Mouse (Mus musculus) thymus, postnatal 10 days (tissue): ENCODE measurements around the gene Top1.
A peak's percentile ranks its signal among the peaks of the same experiment; 100 is the strongest.
"Not testable (repeated sequence)": the region's sequence is repeated elsewhere in the genome, so short reads cannot be mapped to it uniquely, and the experiment has no call there.

Experiments used
- DNase-seq, 2 experiments: peaks; one replicate each; pipeline ENCODE4 v3.0.0; 2021; ENCODE audit warnings: low spot score in 2 of 2

Gene Top1

DNA sequence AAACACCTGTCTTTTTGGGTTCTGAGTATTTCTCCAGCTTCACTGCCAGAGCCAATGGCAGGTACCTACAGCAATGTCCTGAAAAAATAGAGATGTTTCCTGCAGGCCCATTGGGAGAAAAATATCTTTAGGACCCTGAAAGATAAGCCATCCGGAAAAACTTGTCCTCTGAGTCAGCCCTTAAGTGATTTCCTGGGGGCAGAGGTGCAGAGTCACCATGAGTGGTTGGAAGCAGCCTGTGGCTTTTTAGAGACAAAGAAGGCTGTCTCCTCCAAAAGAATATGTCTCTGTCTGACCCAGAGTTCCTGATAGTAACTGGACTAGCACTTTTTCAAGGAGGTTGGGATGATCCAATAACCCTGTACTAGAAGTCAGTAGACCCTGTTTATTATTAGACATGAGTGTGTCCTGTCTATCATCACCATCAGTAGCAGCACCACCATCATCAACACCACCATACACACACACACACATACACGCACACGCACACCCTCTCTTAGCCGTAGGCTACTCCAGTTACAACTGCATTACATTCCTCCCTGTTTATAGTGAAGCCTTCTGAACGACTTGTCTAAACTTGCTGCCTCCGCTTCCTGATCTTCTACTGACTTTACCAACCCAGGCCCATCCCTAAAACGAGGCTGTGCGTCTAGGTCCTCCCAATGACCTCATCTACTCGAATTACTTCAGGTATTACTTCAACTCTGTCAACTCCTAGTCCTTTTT, 14.7 kb upstream of the Top1 start:
- no peak for DNase-seq

DNA sequence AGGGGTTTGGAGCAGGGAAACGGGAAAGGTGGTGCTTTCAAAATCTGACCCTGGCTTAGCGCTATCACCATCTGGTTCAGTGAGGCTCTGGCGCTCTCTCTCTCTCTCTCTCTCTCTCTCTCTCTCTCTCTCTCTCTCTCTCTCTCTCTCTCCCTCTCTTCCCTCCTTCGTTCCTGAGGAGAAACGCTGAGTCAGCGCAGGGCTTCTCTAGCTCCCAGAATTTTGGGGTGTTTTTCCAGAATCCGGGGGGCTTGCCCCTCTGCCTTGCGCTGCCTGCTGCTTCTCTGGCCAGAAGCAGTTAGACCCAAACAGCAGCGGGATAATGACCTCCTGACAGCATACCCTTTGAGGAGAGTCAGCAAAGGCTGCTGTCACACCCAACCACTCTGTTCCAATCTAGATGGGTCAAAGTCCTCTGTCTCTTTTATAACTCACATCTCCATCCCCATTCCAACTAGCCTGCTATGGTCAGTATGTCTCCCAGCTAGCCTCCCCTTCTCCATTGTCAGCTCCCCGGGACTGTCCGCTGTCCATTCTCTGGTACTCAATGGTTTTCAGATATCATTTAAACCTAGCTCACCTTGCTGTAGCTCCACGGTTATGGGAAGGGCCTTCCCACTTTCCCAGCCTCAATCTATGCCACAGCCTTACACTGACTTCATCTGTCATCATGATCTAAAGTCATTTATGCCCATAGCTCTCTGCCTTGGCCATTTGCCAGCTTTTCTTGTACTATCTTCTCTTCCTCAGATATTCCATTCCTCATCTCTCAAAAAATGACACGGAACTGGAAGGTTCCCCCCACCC, 5.6 kb upstream of the Top1 start:
- no peak for DNase-seq

- no peak for DNase-seq
These were observed 4.5 kb upstream of the Top1 start for GRCm38 (mm10) chr2:160641176-160641575.

- DNase-seq: peak; percentile 38 to 39
These were observed 606 bp downstream of the Top1 start for GRCm38 (mm10) chr2:160646144-160646844.

DNA sequence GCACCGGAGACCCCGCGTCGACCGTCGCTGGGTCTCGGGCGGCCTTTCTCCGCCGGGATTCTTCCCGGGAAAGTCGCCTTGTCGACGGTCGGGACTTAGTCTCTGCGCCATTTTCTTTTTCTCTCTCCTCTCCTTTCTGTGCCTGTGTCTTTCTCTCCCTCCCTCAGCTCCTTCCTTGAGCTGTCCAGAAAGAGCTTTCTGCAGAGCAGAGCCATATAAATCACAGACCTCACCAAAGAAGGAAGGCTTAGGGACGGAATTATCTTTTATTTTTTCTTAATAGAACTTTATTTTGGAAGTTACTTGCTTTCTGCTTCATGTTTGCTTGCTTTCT, 1.1 kb downstream of the Top1 start:
- no peak for DNase-seq

GRCm38 (mm10) chr2:160648097-160648496, 2.4 kb downstream of the Top1 start:
- DNase-seq: no peak

GRCm38 (mm10) chr2:160649072-160649471, 3.4 kb downstream of the Top1 start:
- DNase-seq: no peak

- DNase-seq: no peak
These were observed 5.5 kb downstream of the Top1 start for GRCm38 (mm10) chr2:160651165-160651564.

DNA sequence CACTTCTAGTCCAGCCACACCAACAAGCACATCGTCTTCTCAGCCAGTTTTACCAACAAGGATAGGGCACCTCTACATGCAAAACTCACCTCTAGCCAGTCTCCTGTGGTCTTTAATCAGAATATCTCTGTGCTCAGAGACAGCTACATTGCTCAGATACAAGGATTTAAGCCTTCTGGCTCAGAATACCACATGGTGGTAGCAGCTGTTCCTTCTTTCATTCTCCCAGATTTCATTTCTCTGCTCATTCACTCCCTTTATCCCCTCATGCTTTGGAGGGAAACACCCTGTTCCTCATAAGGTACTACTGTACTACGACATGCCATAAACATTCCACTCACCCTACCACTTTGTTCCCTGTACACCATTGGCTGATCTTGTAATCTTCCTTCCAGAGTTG, 7.5 kb downstream of the Top1 start:
- no peak for DNase-seq

- no peak for DNase-seq
These were observed 9.9 kb downstream of the Top1 start for GRCm38 (mm10) chr2:160655561-160655960.

- no peak for DNase-seq
These were observed 10.5 kb downstream of the Top1 start for GRCm38 (mm10) chr2:160656234-160656633.

GRCm38 (mm10) chr2:160657801-160658442, 12.2 kb downstream of the Top1 start:
- no peak for DNase-seq

DNA sequence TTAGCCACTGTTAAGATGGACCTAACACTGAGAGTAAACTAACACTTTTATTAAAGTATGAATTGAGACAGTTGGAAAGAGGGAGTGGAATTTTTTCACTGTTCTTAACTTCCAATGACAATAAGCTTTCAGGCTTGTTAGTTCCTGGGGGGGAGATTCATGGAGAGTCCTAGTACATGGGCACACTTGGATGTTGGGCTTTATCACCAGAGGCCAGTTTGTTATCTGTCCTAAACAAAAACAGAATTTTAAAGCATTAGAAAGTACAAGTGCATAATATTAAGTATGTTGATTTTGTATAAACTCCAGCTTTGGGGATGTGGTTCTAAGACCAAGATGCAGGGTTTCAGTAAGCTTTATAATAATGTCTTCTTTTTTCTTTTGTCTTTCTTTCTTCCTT, 13.1 kb downstream of the Top1 start:
- no peak for DNase-seq

- DNase-seq: no peak
These were observed 18.7 kb downstream of the Top1 start for GRCm38 (mm10) chr2:160664421-160664820.

DNA sequence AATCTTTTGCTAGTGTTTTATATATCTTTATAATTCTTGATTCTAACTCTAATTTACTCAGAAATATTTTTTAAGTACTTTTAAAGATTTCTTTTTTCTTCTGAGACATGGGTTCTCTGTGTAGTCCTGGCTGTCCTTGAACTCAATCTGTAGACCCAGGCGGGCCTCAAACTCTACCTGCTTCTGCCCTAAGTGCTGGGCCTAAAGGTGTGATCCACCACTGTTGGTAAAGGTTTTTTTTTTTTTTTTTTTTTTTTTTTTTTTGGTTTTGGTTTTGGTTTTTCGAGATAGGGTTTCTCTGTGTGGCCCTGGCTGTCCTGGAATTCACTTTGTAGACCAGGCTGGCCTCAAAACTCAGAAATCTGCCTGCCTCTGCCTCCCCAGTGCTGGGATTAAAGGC, 19.3 kb downstream of the Top1 start:
- not testable (repeated sequence) for DNase-seq

DNA sequence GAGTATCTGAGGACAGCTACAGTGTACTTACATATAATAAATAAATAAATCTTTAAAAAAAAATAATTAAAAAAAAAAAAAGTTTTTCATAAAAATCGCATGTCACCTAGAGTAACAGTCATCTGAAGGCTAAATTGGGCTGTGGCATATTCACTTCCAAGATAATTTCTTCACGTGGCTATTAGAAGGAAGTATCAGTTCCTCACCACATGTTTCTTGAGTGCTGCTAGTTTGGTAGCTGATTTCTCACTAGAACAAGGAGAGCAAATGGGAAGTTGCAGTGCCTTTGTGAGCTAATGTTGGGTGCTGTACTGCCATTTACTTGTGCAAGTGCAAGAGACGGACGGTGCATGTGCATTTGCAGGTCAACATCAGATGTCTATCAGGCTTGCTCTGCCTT, 21.6 kb downstream of the Top1 start:
- DNase-seq: no peak

GRCm38 (mm10) chr2:160700271-160700670, 54.6 kb downstream of the Top1 start:
- no peak for DNase-seq

DNA sequence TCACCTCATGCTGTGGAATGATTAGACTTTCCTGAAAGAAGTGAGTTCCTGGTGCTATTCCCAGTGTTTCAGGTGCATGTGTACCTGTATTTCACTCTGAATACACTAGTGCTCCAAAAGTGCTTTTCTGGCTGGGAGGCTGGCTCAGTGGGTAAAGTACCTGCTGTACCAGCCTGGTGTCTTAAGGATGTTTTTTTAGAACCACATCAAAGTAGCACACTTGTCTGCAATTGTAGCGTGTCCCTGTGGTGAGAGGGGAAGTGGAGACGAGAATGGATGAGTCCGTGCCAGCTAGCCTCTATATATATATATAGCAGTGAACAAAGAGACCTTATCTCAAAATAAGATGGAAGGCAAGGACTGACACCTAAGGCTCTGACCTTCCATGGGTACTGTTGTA, 55.9 kb downstream of the Top1 start:
- no peak for DNase-seq

GRCm38 (mm10) chr2:160702824-160703223, 57.1 kb downstream of the Top1 start:
- DNase-seq: no peak

GRCm38 (mm10) chr2:160707673-160708072, 62.0 kb downstream of the Top1 start:
- no peak for DNase-seq

- DNase-seq: no peak
These were observed 69.9 kb downstream of the Top1 start for GRCm38 (mm10) chr2:160715463-160716030.

- DNase-seq: peak in 1 of 2 experiments; percentile 68
These were observed 71.6 kb downstream of the Top1 start for GRCm38 (mm10) chr2:160717269-160717668.
